ENCODE assay signal across 31 mouse cellular contexts in the genomic region with DNA sequence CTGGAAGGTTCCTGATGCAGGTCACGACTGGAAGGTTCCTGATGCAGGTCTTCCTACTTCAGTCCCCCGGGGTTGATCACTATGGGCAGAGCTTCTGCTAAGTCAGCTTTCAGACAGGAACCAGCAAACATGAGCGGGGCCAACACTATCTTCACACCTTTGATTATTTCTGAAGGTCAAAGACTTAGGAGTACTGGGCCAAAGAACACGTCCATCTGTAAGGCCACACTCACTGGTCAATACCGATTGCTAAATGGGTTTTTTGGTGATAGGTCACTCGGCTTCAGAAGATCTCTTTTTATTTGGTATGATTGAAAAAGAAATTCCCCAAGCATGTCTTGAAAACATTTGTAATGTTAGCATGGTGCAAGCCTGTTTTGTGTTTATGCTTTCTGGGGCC.
"Had no signal": no experiment of that assay in that cellular context is flagged by ENCODE, and none has a peak within 500 bp of the region (broad histone marks: within the 10 kb centered on the region; RNA-seq: fewer than 3 reads in every experiment).

No protein-coding gene starts in this region.

- H3K9me3 ChIP-seq: limb, embryonic 10.5 days; limb, embryonic 15.5 days; liver, embryonic 13.5 days; liver, embryonic 15.5 days; lung, embryonic 15.5 days; midbrain, embryonic 13.5 days; midbrain, embryonic 15.5 days had no signal

- H3K27ac ChIP-seq: left cerebral cortex, adult 2 months; limb, embryonic 10.5 days; limb, embryonic 12.5 days; limb, embryonic 13.5 days; limb, embryonic 15.5 days; liver, embryonic 13.5 days; liver, embryonic 14.5 days; liver, embryonic 15.5 days; lung, embryonic 15.5 days; macrophage; midbrain, embryonic 10.5 days; midbrain, embryonic 12.5 days; midbrain, embryonic 13.5 days; midbrain, embryonic 15.5 days; neural tube, embryonic 12.5 days had no signal

- H3K4me3 ChIP-seq: left cerebral cortex, adult 2 months; limb, embryonic 10.5 days; limb, embryonic 12.5 days; limb, embryonic 13.5 days; limb, embryonic 15.5 days; liver, embryonic 13.5 days; liver, embryonic 15.5 days; lung, embryonic 15.5 days; megakaryocyte, embryonic 14.5 days; midbrain, embryonic 10.5 days; midbrain, embryonic 12.5 days; midbrain, embryonic 13.5 days; midbrain, embryonic 15.5 days; myocyte; neural tube, embryonic 12.5 days had no signal

- H3K27me3 ChIP-seq: limb, embryonic 12.5 days; limb, embryonic 13.5 days; limb, embryonic 15.5 days; liver, embryonic 13.5 days; liver, embryonic 15.5 days; lung, embryonic 15.5 days; midbrain, embryonic 12.5 days; midbrain, embryonic 13.5 days; midbrain, embryonic 15.5 days; neural tube, embryonic 12.5 days had no signal

- H3K4me1 ChIP-seq: liver, embryonic 13.5 days; liver, embryonic 15.5 days; lung, embryonic 15.5 days; midbrain, embryonic 10.5 days; neural tube, embryonic 12.5 days had no signal

- H3K36me3 ChIP-seq: limb, embryonic 10.5 days; limb, embryonic 12.5 days; limb, embryonic 13.5 days; limb, embryonic 15.5 days; liver, embryonic 13.5 days; liver, embryonic 15.5 days; lung, embryonic 15.5 days; midbrain, embryonic 10.5 days; midbrain, embryonic 12.5 days; midbrain, embryonic 13.5 days; midbrain, embryonic 15.5 days; neural tube, embryonic 12.5 days had no signal

- DNase-seq: left cerebral cortex, postnatal 4 days; liver; liver, embryonic 13.5 days; liver, postnatal 0 days; lung, adult 18-20 months; lung, adult 2 months; lung, embryonic 14.5 days; lung, postnatal 10 days; lung, postnatal 14 days; lung, postnatal 36 days; lung, postnatal 4 days; midbrain, embryonic 14.5 days had no signal

- H3K9ac ChIP-seq: limb, embryonic 12.5 days; limb, embryonic 13.5 days; limb, embryonic 15.5 days; liver, embryonic 13.5 days; liver, embryonic 14.5 days; liver, embryonic 15.5 days; liver, postnatal 0 days; lung, embryonic 14.5 days; lung, embryonic 15.5 days; midbrain, embryonic 12.5 days; midbrain, embryonic 13.5 days; midbrain, embryonic 15.5 days; neural tube, embryonic 12.5 days had no signal

- H3K4me2 ChIP-seq: limb, embryonic 12.5 days; limb, embryonic 13.5 days; limb, embryonic 15.5 days; liver, embryonic 11.5 days; liver, embryonic 13.5 days; liver, embryonic 15.5 days; lung, embryonic 14.5 days; lung, embryonic 15.5 days; midbrain, embryonic 11.5 days; midbrain, embryonic 12.5 days; midbrain, embryonic 13.5 days; midbrain, embryonic 15.5 days; neural tube, embryonic 12.5 days had no signal

- ATAC-seq: liver, postnatal 0 days; midbrain, embryonic 13.5 days; midbrain, embryonic 15.5 days; midbrain, embryonic 16.5 days had no signal
